Mouse (Mus musculus) ES-E14 (cell line): ENCODE measurements around the gene Xrcc2.

ENCODE experiments used
- ZC3H11A ChIP-seq: IDR thresholded peaks from 2 replicates; pipeline ENCODE4 v1.6.1; 2012; ENCODE audit warnings: low read depth, mild to moderate bottlenecking, inconsistent platforms, low read length, borderline replicate concordance
- ZNF384 ChIP-seq: IDR thresholded peaks from 2 replicates; pipeline ENCODE4 v1.6.1; 2012; ENCODE audit warnings: low read depth, low read length, inconsistent platforms

GRCm38 (mm10) chr5:25644509-25644908, 61.1 kb downstream of the Xrcc2 start:
- TF ChIP-seq ZNF384 (no peak), ZC3H11A (no peak)
